Mouse (Mus musculus) kidney, adult 8-10 months (tissue): ENCODE data around the gene Rnf113a2.

Source experiments
- DNase-seq, 2 experiments: peaks; one replicate each; pipeline ENCODE4 v3.0.0; 2022

Gene Rnf113a2

DNA sequence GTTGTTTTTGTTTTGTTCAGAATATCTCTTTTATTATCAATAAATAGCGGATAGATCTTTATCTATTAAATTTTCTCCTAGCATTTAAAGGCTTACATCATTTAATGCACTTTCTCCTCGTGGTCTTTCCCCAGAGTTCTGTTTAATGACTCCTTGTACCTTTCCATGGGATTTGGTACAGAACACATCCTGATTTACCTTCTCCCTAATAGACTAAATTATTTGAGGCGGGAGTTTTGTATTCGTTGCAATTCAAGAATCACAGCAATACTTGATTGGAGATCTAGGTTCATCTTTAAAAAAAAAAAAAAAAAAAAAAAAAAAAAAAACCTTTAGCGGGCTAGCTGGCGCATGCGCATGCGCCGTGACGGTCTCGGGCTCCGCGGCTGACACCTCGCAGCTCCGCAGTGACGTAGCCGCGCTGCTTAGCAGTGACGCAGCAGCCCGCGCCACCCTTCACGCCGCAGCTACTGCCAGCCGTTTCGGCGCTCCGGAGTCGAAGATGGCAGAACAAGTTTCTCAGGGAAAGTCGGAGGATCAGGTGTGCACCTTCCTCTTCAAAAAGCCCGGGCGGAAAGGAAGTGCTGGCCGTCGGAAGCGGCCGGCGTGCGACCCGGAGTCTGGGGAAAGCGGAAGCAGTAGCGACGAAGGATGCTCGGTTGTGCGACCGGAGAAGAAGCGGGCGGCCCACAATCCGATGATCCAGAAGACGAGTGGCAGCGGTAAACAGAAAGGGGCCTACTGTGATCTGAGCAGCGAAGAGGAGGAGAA is at the start of gene Rnf113a2:
Rnf113a2 (plus strand) TSS at position 363 of the 771 bp plus-strand sequence.
- peak; percentile 74 to 75 for DNase-seq

DNA sequence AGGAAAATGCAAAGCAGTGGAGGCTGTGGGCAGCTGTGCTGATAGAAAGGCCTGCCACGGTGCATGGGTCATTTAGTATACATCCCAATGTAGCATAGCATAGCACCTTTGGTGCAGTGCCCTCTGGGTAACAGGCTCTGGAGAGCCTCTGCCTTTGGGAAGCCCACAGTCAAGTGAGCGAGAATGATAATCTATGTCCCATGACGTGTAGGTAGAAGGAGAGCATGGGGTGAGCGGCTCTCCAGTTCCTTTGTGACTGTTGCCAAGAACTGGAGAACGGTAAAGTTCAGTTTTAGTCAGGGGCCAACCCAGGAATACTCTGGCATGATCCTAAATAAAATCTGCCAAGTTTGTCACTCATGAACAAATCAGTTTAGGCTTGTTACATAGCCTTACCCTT is 45.3 kb upstream of the Rnf113a2 start:
- DNase-seq, result no peak

DNA sequence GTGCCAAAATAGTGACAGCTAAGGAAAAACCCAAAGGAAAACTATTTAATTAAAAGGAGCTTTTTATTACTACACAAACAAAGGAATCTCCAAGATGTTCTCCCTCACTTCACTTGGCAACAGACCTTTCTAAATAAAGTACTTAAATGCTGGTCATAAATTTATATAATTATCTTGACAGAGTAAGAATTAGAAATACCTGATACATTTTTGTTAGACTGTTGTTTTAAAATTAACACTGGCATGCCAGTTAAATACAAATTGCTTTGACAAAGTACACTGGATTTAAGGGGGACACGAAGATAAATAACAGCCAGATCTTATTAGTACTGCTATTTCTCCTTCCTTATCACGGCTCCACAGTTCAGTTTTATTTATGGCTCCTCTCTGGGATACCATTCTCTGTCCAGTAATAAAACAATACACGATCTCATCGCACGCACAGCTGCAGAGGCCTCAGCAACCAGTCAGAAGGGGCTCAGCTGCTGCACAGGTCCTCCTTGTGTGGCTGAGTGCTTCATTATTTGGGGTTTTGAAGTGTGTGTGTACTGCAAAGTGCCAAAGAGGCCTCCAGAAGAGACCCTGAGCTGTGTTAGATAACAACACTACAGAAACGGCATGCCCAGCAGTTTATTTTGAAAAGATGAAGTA is 43.0 kb upstream of the Rnf113a2 start:
- DNase-seq, result no peak

- no peak for DNase-seq
These were observed 34.6 kb upstream of the Rnf113a2 start for GRCm38 (mm10) chr12:84382369-84382768.

GRCm38 (mm10) chr12:84384644-84385081 is 32.3 kb upstream of the Rnf113a2 start:
- peak; percentile 86 to 94 for DNase-seq

GRCm38 (mm10) chr12:84385408-84385807 is 31.6 kb upstream of the Rnf113a2 start:
- no peak for DNase-seq

DNA sequence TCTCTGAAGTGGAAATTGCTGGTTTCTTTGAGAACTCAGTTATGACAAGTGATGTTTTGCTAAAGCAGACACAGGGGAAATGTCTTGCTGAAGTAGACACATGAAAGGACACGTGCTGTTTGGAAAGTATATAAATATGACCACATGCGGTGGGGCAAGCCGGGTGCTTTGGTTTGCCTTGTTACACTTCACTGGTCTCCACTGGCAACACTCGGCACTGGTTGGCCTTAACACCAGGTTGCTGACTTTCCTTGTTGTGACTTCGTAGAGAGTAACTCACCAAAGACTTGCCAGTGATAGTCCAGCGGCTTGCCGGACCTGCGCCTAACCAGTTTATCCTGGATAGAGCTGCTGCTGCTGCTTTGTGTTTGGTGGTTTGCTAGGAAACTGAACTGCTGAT is 28.9 kb upstream of the Rnf113a2 start:
- DNase-seq, result peak; percentile 65 to 77

- DNase-seq, result no peak
These were observed 28.1 kb upstream of the Rnf113a2 start for GRCm38 (mm10) chr12:84388774-84389400.

DNA sequence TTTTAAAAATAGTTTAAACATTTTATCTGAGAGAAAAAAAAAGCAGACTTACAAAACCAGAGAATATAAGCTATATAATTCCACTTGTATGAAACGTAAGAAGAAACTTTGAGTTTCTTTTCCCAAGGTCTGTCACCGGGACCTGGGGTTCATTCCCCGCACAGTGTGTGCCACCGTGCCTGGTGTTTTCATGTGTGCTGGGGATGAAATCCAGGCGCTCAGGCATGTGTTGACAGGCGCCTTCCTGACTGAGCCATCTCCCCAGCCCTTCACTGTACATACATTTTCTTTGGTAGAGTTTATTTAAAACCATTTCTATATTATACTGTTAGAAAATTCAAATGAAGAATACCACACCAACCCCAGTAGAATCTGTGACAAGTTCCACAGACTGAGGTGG is 26.7 kb upstream of the Rnf113a2 start:
- DNase-seq, result no peak

- no peak for DNase-seq
These were observed 24.3 kb upstream of the Rnf113a2 start for GRCm38 (mm10) chr12:84392681-84393080.

- DNase-seq, result no peak
These were observed 23.1 kb upstream of the Rnf113a2 start for GRCm38 (mm10) chr12:84393847-84394246.

DNA sequence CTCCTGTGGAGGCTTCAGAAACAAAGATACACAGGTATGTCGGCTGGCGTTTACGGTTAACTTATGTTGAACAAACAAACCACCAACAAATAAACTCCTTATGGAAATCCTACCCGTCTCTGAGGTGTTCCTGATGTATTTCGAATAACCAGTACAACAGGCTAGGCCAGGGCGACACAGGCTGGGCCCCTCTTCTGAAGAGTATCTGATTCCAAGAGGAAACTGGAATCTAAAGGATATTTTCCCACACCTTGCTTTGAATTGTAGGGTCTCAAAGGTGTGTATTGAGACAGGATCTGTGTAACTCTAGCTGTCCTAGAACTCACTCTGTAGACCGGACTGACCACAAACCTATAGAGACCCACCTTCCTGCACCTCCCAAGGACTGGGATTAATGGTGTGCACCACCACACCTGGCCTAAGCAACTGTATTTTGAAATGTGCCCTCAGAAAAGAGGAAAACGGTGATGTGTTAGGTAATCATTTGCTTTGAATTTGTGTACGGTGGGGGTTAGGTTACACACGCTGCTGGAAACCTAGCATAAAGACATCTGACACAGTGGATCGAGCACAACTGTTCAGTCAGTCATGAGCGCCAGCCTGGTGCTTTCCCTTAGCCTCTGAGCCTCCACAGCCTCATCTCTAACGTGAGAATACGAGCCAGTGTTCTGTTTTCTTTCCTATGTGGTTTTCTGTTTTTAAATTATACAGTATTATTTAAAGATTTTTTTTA is 19.9 kb upstream of the Rnf113a2 start:
- no peak for DNase-seq

- DNase-seq, result no peak
These were observed 19.3 kb upstream of the Rnf113a2 start for GRCm38 (mm10) chr12:84397685-84398084.

GRCm38 (mm10) chr12:84398629-84399028 is 18.4 kb upstream of the Rnf113a2 start:
- no peak for DNase-seq

DNA sequence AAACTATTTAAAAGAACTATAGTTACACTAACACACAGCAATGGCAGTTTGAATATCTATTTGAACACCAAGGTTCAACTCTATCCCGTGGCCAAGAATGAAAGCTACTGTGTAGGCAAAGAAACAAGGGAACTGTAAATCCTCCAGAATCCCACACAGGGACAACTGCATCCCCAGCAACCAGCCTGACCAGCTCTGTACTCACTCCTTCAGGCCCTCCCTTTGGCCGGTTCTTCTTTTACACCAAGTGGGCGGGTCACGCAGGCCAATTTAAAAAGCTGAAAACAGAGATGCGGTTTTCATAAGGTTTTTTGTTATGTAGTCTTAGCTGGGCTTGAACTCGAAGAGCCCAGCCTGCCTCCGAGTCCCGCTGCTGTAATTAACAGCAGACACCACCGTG is 17.9 kb upstream of the Rnf113a2 start:
- DNase-seq, result no peak

DNA sequence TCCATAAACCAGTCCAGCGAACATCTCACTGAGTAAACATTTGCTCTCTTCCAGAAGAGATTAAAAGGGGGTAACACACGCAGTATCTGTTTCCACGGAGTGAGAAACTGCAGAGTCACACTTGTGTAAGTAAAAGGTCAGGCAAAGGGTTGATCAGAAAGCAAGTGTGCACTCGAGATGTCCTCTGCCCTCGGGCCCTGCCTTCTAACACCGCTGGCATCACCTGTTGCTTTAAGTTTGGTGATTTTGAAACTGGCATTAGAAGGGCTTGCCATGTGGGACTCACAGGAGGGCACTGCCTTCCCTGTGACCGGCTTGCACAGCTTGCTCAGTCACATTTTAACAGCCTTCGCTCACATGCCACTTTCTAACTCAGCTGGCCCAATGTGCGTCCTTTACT is 17.3 kb upstream of the Rnf113a2 start:
- peak; percentile 66 to 76 for DNase-seq

GRCm38 (mm10) chr12:84400068-84400467 is 16.9 kb upstream of the Rnf113a2 start:
- DNase-seq, result no peak

GRCm38 (mm10) chr12:84400653-84401052 is 16.3 kb upstream of the Rnf113a2 start:
- peak; percentile 72 to 77 for DNase-seq

- peak; percentile 46 to 65 for DNase-seq
These were observed 14.1 kb upstream of the Rnf113a2 start for GRCm38 (mm10) chr12:84402923-84403322.

- no peak for DNase-seq
These were observed 12.5 kb upstream of the Rnf113a2 start for GRCm38 (mm10) chr12:84404541-84404940.

DNA sequence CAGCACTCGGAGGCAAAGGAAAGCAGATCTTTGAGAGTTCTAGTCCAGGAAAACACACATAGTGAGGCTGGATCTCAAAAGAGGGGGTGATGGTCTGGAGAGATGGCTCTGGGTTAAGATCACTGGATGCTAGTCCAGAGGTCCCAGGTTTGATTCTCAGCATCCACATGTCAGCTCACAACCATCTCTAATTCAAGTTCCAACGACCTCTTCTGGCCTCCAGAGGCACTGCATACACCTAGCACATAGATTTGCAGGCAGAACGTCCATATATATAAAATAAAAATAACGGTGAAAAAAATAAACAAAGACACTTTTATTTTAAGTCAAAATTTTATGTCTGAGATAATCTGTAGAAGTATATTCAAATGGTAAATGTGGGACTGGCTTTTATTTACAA is 9.7 kb upstream of the Rnf113a2 start:
- DNase-seq, result no peak

DNA sequence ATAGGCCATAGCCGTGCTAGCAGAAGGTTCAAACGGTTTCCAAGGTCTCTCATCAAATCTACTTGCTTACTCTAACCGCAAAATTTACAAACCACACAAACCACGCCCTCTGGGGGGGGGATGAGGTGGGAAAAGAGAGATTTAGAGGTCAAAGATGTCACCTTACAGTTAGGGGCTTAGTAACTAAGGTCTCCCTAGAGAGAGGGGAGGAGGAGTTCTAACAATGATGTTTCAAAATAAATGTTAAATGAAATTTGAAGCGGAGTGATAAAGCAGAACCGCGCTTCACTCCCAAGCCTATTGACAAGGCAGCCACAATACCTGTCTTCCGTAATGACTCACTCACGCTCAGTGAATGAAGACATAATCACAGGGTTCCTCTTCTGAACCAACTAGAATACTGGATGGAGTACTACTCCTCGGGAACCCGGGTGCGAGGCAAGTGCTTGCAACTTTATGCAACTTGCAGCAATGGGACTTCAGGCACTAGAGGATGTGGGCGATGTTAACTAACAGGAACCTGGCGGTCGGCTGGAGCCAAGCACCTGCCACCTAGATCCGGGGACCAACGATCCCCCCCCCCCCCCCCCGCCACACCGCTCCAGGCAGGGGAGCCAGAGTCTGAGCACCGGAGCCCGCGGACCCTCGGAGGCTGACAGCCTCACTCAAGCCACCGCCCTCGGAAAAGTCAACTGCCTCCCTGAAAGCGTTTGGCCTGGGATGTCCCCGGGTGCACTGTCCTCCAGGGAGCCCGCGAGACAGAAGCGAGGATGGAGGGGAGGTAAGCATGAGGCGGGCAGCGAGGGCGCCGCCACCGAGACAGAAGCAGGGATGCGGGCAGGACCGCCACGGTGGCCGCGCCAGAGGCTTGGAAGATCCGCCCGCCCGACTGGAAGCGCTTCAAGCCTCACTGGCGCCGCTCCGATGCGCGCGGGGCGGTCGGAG is 8.8 kb upstream of the Rnf113a2 start:
- DNase-seq, result peak in 1 of 2 experiments; percentile 38
